Mouse (Mus musculus) A20 (cell line): ENCODE results near the gene Nrp1.

Experiments used
- DNase-seq: peaks from one replicate; pipeline ENCODE4 v3.0.0-alpha.2; 2011; ENCODE audit warnings: low read depth, low spot score

Nrp1 gene

GRCm38 (mm10) chr8:128371026-128371425 lies 12.6 kb downstream of the Nrp1 start:
- DNase-seq: no peak

DNA sequence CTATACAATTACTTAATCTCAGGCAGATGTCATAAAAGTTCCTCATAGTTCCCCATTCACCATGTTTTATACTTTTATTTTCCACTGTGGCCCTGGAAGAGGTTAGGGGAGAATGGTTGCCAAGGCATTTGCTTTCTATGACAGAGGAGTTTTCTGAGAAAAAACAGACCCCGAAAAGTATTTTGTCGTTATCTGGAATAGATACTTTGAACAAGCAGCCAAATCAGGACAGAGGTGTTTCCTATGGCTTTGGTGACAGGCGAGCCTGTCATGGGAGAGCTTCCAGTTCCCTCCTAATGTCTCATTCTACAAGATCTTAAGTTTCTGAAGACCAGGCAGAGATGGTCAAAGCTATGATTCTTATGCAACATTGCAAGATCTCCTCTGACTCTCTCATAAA lies 13.4 kb downstream of the Nrp1 start:
- no peak for DNase-seq

DNA sequence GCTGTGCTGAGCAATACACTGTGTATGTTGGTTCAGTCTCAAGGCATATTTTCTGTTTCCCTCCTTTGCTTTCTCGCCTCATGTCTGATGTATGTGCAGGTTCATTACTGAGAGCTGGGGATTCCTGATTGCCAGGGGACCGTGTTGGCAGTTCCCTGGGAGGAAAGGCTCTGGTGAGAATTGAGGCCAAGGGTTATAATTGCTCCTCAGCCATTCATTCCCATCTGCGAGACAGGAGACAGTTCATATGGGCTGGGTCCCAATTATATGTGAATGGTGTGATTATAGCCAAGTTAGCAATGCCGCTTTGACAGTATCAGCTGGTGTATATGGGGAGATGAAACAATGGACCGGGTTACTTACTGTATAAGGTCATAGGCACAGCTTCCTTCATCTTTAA lies 14.3 kb downstream of the Nrp1 start:
- DNase-seq: no peak

GRCm38 (mm10) chr8:128373418-128373817 lies 15.0 kb downstream of the Nrp1 start:
- DNase-seq: no peak

GRCm38 (mm10) chr8:128375291-128375690 lies 16.9 kb downstream of the Nrp1 start:
- DNase-seq: no peak

- no peak for DNase-seq
These were observed 24.8 kb downstream of the Nrp1 start for GRCm38 (mm10) chr8:128383176-128383575.

GRCm38 (mm10) chr8:128384366-128384765 lies 26.0 kb downstream of the Nrp1 start:
- no peak for DNase-seq

GRCm38 (mm10) chr8:128384921-128385332 lies 26.5 kb downstream of the Nrp1 start:
- DNase-seq: no peak

- DNase-seq: no peak
These were observed 28.7 kb downstream of the Nrp1 start for GRCm38 (mm10) chr8:128386963-128387621.

DNA sequence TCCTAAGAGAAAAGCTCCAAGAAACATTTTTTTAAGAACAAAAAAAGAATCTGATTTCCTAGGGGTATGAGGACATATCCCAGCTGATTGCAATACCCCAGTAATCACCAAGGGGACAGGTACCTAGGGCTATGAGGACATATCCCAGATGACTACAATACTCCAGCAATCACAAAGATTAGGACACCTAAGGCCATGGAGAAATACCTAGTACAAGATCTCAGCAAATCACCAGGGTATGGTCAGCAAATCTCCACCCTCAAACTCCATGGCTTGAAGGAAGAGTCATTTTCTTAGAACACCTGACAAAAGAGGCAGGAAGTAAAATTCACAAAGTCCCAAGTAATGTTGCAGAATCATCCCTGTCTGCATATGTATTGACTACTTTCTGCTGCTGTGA lies 32.4 kb downstream of the Nrp1 start:
- no peak for DNase-seq

DNA sequence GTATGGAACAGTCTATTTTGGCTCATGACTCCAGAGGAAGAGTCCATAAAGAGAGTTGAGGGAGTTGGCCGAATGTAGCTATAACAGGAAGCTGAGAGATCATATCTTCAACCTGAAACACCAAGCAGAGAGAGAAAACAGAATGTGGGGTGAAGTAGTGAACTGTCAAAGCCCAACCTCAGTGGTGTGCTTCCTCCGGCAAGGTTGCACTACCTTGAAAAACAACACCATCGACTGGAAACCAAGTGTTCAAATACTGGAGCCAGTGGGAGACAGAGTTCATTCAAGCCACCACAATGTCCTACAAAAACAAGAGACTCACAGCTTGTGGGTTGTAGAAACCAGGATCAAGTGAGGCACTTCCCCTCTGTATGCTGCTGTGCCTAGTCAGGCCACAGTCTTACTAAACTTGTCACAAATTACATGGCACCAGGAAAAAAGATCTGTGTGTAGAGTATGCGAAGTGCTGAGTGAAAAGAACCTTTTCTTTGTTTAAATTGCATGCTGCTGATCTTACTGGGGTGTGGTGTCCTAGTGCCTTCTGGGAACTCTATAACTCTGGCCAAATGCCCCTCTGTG lies 32.9 kb downstream of the Nrp1 start:
- no peak for DNase-seq

- DNase-seq: no peak
These were observed 36.3 kb downstream of the Nrp1 start for GRCm38 (mm10) chr8:128394671-128395193.

GRCm38 (mm10) chr8:128396968-128397367 lies 38.6 kb downstream of the Nrp1 start:
- DNase-seq: no peak

GRCm38 (mm10) chr8:128397441-128397840 lies 39.0 kb downstream of the Nrp1 start:
- no peak for DNase-seq

DNA sequence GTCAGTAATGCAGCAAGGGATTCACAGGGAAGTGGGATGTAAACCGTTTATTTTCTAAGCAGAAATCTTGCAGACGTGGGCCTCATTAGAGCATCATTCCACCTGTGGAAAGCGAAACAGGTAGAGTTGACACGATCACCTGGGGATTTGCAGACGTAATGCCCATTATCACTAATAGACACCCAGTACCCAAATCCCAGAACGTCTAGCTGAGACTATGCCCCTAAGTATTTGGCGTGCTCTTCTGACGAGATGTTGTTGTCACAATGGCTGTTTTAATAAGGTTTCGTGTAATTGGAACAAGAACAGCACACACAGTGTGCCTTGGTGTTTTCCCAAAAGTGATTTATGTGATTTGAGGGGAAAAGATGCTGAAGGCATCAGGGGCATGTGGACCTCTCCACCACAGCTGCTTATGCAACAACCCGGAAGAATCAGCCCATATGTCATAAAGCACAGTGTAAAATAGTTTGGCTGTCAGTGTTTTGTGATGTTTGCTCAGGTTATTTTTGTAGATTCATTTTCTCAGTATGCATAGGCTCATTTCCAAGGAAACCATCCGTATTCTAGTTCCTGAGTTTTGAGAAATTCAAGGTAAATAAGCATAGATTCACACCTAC lies 40.2 kb downstream of the Nrp1 start:
- no peak for DNase-seq

- DNase-seq: no peak
These were observed 41.9 kb downstream of the Nrp1 start for GRCm38 (mm10) chr8:128400286-128400685.

- no peak for DNase-seq
These were observed 46.5 kb downstream of the Nrp1 start for GRCm38 (mm10) chr8:128404876-128405275.

DNA sequence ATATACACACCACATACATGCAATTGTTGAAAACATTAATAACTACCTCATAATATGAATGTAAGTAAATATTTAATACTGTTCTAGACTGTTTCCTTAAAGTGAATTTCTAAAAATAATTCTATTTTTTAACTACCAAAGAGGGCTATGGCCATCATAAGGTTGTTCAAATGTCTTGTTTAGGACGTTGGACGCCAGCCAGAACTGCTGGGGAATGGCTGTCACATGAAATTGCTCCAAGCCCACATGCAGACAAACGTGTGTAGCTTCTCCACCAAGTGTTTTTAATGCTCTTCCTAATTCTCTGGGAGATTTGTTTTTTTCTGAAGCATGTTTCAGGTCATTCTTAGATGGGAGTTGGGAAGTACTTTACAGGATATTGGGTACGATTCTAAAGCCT lies 55.0 kb downstream of the Nrp1 start:
- no peak for DNase-seq

GRCm38 (mm10) chr8:128415730-128416684 lies 57.6 kb downstream of the Nrp1 start:
- no peak for DNase-seq

- no peak for DNase-seq
These were observed 58.5 kb downstream of the Nrp1 start for GRCm38 (mm10) chr8:128416896-128417295.

- DNase-seq: no peak
These were observed 59.8 kb downstream of the Nrp1 start for GRCm38 (mm10) chr8:128417956-128418796.
